Mouse (Mus musculus) C2C12 (cell line): ENCODE measurements around the gene Cage1.

Experiments used
- CEBPB ChIP-seq: IDR thresholded peaks from one replicate; pipeline ENCODE4 v1.6.1; 2011; ENCODE audit warnings: low read depth, mild to moderate bottlenecking, control low read depth, moderate library complexity
- CTCF ChIP-seq: IDR thresholded peaks from one replicate; pipeline ENCODE4 v1.5.1; 2011; ENCODE audit not compliant: control insufficient read depth, insufficient read depth, insufficient read length
- MAX ChIP-seq: IDR thresholded peaks from one replicate; pipeline ENCODE4 v1.6.1; 2011; ENCODE audit warnings: mild to moderate bottlenecking, control low read depth
- USF1 ChIP-seq: IDR thresholded peaks from one replicate; pipeline ENCODE4 v1.6.1; 2011; ENCODE audit warnings: low read depth, mild to moderate bottlenecking, control low read depth, moderate library complexity

GRCm38 (mm10) chr13:37962541-37962940 is 74.3 kb downstream of the Cage1 start:
- TF ChIP-seq CTCF: no peak
- TF ChIP-seq MAX: no peak
- no peak for TF ChIP-seq CEBPB
- TF ChIP-seq USF1: no peak
